Mouse (Mus musculus): ENCODE data around the gene Ctss.

Ctss gene

DNA sequence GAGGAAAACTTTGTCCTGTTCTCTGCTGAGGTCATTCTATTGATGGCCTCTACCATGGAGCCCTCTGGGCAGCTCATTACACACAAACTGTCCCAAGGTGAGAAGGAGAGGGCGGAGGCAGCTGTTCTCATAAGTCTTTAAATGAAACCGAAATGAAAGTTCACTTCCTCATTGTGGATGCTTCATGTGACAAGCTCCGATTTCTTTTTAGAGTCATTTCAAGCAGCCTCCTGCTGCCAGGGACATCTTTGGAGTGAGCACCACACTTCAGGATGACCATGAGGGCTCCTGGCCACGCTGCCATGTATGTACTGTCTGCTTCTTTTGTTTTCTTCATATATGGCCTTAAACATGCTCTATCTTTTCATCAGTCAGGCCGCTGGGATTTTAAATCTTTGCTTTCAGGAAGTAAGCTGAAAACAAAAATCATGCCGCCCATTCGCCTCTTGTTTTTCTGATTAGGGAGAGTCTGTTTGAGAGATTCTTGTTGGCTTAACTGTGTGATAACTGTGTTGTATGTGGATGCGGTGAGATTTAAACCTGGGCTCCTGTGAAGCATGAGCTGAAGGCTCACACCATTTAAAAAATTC lies at the start of gene Ctss:
Gene Ctss (plus strand): TSS at position 165 of the 590 bp plus-strand sequence.
- peak; percentile 30 for DNase-seq (ENCODE audit: low spot score)

GRCm38 (mm10) chr3:95478966-95479365 lies 47.6 kb upstream of the Ctss start:
- DNase-seq (ENCODE audit: low spot score): no peak

DNA sequence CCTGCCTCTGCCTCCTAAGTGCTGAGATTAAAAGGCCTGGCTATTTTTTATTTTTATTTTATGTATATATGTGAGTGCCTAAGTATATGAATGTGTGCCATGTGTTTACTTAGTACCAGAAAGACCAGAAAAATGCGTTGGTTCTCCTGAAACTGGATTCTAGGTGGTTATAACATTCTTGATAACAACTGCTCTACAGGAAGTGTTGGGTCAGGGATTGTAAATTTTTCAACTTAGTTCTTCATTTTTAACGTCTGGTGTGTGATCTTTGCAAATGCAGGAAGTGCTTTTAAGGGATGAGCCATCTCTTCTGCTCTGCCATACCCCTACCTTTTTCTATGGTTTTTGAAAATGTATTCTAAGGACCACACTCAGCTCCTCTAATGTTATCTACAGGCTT lies 40.2 kb upstream of the Ctss start:
- DNase-seq (ENCODE audit: low spot score): no peak

- DNase-seq (ENCODE audit: low spot score): no peak
Observed at GRCm38 (mm10) chr3:95488679-95489078, 37.9 kb upstream of the Ctss start.

DNA sequence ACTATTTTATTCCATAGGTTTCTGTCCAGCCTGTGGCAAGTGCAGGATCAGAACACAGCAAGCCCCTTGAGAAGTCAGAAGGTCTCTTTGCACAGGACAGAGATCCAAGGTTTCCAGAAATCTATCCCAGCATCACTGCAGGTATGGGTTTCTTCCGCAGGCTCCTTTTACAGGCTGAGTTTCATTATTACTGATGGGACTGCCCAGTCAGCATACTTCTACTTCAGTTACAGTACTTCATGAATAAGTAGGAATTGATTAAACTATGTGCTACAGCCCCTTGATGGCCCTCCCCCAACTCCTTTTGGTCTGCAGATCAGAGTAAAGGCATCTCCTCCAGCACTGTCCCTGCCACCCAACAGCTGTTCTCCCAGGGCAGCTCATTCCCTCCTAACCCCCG lies 36.3 kb upstream of the Ctss start:
- no peak for DNase-seq (ENCODE audit: low spot score)

GRCm38 (mm10) chr3:95494342-95494741 lies 32.2 kb upstream of the Ctss start:
- peak; percentile 51 for DNase-seq (ENCODE audit: low spot score)

DNA sequence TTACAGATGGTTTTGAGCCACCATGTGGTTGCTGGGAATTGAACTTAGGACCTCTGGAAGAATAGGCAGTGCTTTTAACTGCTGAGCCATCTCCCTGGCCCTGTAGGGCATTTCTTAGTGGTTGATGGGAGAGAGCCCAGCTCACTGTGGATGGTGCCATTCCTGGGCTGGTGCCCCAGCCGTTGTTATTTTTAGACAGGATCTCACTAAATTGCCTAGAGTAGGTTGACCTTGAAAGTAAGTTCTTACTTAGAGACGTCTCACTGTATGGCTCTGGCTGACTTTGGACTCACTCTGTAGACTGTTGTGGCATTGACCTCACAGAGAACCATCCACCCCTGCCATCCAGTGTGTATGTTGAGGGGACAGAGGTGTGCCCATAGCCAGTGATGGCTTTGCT lies 28.4 kb upstream of the Ctss start:
- DNase-seq (ENCODE audit: low spot score): no peak

DNA sequence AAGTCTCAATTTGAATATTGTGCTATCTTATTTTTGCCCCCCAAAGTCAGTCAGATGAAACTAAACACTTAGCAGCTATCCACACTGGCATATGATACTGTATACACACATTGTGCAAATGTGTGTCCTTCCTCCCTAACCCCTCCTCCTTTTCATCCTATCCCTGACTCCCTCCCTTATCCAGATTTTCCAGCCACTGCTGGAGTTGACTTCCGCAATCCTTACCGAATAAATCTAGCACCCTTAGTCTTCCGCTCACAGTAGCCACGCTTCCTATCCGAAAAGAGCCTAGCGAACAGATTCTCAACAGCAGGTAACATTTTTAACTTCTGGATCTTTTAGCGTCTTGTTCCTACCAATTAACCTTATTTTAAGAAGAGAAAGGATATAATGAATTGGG lies 27.6 kb upstream of the Ctss start, which contains the start of gene Ctsk:
Gene Ctsk (plus strand): TSS at position 233 of the 400 bp plus-strand sequence.
- DNase-seq (ENCODE audit: low spot score): no peak

GRCm38 (mm10) chr3:95499496-95500140 lies 27.0 kb upstream of the Ctss start:
- DNase-seq (ENCODE audit: low spot score): no peak

- no peak for DNase-seq (ENCODE audit: low spot score)
Observed at GRCm38 (mm10) chr3:95502312-95502711, 24.3 kb upstream of the Ctss start.

- no peak for DNase-seq (ENCODE audit: low spot score)
Observed at GRCm38 (mm10) chr3:95509348-95509747, 17.2 kb upstream of the Ctss start.

- no peak for DNase-seq (ENCODE audit: low spot score)
Observed at GRCm38 (mm10) chr3:95511611-95512180, 14.9 kb upstream of the Ctss start.

DNA sequence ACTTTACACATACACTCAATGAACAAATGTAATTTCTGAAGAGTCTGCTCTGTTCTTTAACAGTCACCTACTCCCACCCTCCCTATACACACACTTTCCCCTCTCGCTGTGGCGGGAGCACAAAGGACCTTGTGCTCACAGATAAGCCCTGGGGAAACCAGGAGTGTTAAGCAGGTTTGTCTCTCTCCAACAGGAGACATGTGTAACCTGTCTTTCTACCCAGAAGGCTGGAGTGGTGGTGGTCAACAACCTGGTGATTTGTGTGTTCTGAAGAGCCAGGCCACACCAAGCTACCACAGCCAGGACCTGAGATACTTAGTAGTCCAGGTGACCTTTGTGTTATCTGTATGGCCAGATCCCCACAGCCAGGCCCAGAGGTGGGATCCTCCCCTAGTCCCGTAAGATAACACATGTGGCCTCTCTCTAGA lies 10.0 kb upstream of the Ctss start:
- DNase-seq (ENCODE audit: low spot score): no peak

GRCm38 (mm10) chr3:95517493-95517898 lies 9.1 kb upstream of the Ctss start:
- DNase-seq (ENCODE audit: low spot score): peak; percentile 81

DNA sequence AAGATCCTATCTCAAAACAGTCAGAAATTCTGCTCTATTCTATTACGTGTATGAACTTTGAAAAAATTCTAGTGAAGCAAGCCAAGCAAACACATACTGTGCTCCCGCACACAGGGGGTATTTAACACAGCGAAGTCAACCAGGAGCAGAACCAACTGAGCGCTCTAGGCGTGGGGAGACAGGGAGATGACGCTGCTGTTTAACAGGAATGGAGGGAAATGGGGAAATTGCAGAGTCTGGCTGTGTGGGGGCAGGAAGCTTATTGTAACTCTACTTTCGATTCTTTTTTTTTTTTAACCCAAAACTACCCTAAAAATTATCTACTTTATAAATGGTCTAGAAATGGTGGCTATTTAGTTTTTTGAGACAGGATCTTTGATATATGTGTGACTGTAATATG lies 7.7 kb upstream of the Ctss start:
- peak; percentile 39 for DNase-seq (ENCODE audit: low spot score)

GRCm38 (mm10) chr3:95519315-95519714 lies 7.3 kb upstream of the Ctss start:
- DNase-seq (ENCODE audit: low spot score): no peak

DNA sequence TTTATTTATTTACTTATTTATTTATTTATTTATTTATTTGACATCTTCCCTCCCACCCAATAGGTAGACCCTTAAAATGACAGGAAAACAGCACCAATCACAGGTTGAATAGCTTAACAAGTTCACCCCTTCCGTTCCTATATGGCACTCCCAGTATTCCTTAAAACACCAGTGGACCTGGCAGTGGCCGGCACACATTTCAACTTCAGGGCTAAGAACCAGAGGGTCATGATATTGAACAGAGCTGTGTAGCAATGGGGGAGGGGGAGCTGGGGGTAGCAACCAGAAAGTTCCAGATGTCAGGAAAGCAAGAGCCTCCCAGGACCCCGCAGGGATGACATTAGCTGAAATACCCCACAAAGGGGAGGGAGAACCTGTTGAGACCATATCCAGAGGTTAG lies 6.5 kb upstream of the Ctss start:
- no peak for DNase-seq (ENCODE audit: low spot score)

GRCm38 (mm10) chr3:95521168-95521567 lies 5.4 kb upstream of the Ctss start:
- peak; percentile 25 for DNase-seq (ENCODE audit: low spot score)

GRCm38 (mm10) chr3:95523662-95524061 lies 2.9 kb upstream of the Ctss start:
- DNase-seq (ENCODE audit: low spot score): peak; percentile 21

GRCm38 (mm10) chr3:95524673-95525072 lies 1.9 kb upstream of the Ctss start:
- DNase-seq (ENCODE audit: low spot score): no peak

- DNase-seq (ENCODE audit: low spot score): no peak
Observed at GRCm38 (mm10) chr3:95526111-95526510, 475 bp upstream of the Ctss start.

DNA sequence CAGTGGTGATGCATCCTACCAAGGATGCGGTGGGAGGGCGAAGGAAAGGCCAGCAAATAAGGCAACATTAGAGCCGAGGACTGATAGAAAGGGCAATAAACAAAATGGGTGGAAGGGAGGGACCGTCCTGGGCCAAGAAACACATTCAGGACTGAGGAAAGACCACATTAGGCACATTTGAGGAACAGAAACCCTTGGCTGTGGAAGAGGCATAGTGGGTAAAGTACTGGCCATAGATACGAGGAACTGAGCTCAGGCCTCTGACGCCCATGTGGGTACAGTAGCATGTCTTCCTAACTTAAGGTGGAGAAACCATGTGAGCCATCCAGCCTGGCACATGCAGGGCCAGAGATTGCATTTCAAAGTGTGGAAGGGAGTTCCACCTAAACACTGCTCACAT lies 3.2 kb downstream of the Ctss start:
- no peak for DNase-seq (ENCODE audit: low spot score)

- DNase-seq (ENCODE audit: low spot score): no peak
Observed at GRCm38 (mm10) chr3:95531025-95531424, 4.4 kb downstream of the Ctss start.

- DNase-seq (ENCODE audit: low spot score): no peak
Observed at GRCm38 (mm10) chr3:95533364-95533763, 6.8 kb downstream of the Ctss start.
